Mouse (Mus musculus) B cell, adult 2 months (primary cell): ENCODE measurements around the gene Fes.

Experiments
- DNase-seq, 2 experiments: peaks; one replicate each; pipeline ENCODE4 v3.0.0; 2022

Gene Fes

DNA sequence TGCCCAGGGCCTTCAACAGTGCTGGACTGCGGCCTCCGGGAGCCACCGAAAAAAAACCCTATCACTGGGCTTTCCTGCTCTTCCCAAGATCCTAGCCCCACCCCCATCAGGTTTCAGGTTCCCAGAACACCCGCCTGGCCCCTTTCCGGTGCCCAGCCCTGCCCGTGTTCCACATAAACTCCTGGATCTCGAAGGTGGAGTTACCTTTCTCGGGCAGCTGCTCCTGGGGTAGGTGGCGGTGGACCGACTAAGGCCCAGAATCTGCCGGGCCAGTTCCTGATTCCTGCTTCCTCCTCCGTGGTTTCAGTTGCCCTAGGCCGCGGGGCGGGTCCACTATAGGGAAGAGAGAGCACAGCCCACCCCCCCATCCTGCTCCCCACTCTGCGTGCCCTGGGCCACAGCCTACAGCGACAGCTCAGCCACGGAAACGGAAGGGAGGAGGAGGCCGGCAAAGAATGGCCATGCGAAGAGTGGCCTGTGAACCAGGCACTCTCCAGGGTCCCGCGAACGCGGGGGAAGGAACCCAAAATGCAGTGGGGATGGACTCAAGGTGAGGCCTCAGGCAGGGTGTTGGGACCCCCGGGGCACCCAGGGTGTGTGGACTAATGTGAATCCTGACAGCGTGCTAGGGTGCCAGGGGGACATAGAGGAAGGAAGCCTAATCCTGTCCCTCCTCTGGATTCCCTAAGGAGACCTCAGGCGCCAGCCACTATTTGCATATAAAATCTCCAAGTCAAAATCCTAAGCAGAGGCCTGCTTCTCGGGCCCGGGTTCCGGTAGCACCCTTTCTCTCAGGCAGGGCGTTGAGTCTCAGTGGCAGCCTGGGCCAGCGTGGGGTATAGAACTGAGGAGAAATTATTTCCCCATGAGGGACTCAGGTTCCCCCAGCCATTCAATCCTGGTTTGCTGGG, at the start of gene Fes:
TSS of gene Fes (minus strand) at position 314 of the 911 bp plus-strand sequence.
- DNase-seq: peak; percentile 56 to 61

GRCm38 (mm10) chr7:80436571-80436970, 48.8 kb upstream of the Fes start:
- no peak for DNase-seq

DNA sequence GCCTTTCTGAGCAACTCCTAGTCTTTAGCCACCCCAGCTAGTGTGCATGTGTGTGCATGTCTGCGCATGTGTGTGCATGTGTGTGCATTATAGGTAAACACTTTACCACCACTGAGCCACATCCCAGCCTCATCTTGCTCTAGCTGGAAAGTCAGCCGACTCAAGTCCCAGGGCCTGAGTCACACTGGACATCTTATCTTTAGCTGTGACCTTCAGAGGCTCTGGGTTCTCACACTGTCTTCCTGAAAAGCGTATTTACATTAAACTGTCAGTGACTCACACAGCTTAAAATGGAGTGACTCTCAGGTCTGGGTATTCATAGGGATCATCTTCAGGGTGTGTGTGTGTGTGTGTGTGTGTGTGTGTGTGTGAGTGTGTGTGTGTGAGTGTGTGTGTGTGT, 47.8 kb upstream of the Fes start:
- no peak for DNase-seq

- no peak for DNase-seq
Measured at GRCm38 (mm10) chr7:80429661-80430060, 41.9 kb upstream of the Fes start.

DNA sequence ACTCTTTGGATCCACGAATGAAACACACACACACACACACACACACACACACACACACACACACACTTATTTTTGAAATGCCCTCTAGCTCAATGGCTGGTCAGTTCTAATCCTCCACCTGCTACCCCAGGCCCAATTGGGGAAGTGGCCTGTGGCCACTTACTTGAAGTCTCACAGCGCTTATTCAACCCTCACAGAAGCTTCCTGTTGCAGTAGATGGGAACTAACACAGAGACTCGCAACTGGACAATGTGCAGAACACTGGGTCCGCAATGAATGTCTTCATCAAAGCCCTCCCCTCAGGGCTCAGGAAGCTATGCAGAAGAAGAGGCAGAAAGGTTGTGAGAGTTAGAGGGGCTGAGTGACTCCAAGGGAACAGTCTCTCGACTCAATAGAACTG, 40.0 kb upstream of the Fes start:
- no peak for DNase-seq

DNA sequence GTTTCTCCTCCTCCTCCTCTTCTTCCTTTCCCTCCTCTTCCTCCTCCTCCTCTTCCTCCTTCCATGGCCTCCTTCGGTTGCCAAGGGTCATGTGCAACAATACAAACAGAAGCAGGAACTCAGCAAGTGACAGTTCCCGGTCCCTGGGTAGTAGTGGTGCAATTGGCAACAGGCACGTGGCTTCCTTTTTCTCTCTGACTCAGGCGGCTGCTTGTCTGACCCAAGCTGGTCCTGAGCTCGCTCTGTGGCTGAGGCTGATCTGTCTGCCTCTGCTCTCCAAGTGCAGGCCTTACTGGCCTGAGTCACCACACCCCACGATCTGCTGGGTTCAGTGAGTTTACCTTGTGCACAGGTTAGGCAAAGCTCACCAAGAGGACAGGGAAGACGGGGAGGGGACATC, 38.6 kb upstream of the Fes start:
- DNase-seq: no peak

DNA sequence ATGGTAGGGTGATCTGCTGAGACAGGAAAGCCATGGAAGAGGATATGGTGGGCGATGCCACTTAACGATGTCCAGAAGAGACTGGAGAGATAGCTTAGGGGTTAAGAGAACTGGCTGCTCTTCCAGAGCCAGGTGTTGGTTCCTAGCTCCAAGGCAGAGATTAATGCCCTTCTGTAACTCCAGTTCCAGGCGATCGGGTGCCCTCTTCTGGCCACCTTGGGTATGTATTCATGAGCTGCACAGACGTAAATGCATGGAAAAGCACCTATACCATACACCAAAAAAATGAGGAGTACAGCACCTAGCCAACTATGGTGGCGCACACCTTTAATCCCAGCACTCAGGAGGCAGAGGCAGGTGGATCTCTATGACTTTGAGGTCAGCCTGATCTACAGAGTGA, 37.0 kb upstream of the Fes start:
- peak; percentile 16 to 25 for DNase-seq

GRCm38 (mm10) chr7:80422759-80423480, 35.2 kb upstream of the Fes start:
- DNase-seq: peak; percentile 11 to 14

GRCm38 (mm10) chr7:80421576-80421975, 33.8 kb upstream of the Fes start:
- DNase-seq: no peak

GRCm38 (mm10) chr7:80420586-80420985, 32.8 kb upstream of the Fes start:
- no peak for DNase-seq

DNA sequence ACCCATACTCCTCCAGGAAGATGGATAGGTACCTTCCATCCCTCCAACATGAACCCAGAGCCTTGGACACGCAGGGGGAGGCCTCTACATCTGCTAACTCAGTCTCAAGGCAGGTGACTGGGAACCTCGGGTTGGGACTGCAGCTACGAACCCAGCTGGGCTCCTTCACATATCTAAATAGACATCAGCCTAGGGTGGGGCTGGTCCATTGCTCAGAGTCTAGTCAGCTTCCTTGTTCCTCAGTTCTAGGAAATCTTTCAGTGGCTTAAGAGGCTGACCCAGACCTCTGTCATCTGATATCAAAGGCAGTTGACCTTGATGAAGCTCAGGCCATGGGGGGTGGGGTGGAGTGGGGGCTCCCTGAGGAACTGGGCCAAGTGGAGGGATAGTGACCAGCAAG, 31.5 kb upstream of the Fes start:
- no peak for DNase-seq

- DNase-seq: no peak
Measured at GRCm38 (mm10) chr7:80418036-80418435, 30.3 kb upstream of the Fes start.

DNA sequence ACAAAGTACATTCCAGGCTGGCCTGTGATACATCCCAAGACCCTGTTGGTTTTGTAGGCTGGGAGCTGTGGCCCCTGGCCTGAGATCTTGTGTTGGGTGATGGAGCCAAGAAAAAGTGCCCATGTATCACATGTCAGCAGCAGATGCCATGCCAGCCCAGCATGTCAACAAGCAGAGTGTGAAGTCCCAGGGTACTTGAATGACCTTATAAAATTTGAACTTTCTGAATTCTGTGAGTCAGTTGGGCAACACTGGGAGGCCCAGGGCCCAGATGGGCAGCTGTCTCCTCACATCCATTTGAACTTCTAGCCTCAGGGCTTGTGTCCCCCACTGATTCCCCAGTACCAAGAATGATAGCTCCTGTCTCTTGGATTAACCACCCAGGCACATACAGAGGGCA, 29.9 kb upstream of the Fes start:
- DNase-seq: no peak

GRCm38 (mm10) chr7:80416969-80417368, 29.2 kb upstream of the Fes start:
- DNase-seq: peak in 1 of 2 experiments; percentile 7

DNA sequence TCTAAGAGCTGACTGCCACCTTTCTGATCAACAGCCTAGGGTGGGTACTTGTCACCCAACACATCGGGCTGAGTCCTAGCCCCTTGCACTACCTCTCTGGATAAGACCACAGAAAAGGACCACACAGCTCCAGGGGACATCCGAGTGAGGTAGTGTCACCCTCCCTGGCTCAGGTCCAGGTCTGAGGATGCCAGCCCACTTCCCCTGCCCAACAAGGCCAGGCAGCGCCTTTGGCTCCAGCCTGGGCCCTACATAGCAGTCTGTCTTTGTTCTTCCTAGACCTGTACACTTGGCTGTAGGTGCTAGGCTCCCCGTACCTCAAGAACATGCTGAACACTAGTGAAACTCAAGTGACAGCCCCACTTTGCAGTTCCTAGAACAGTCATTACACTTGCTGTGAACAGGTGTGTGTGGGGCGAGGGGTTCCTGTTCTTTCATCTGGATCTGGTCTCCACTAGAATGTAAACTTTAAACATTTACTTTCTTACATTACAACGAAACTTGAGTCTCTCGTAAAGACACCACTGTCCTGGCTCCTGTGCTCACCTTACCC, 26.6 kb upstream of the Fes start:
- no peak for DNase-seq

DNA sequence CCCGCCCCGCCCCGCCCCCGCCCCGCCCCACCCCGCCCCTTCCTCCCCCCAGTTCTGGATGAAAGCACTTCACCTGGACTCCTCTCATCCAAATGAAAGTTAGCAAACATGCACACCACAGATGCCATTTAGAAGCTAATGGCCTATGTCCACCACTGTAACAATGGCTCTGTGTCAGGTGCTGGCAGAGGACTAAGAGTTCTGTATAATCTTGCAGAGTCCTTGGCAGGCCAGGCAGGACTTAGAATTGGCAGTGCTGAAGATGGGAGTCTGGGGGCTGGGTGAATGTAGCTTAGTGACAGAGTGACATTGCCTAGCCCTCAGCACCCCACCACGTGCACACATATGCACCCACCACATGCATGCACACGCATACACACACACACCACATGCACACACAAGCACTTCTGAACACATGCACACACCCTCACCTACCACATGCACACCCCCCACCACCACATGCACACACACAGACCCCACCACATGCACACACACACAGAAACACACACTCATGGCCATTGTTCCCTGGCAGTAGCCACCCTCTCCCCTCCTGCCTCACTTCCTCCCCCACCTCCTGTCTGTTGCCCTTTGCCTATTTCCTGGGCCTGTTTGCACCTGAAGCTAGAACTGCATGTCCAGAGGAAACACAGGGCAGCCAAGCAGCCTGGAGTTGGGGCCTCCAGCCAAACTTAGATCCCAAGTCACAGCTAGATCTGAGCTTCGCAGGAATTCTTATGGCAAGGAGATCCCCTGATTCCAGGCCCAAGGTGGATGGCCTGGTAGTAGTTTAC, 26.0 kb upstream of the Fes start:
- no peak for DNase-seq

DNA sequence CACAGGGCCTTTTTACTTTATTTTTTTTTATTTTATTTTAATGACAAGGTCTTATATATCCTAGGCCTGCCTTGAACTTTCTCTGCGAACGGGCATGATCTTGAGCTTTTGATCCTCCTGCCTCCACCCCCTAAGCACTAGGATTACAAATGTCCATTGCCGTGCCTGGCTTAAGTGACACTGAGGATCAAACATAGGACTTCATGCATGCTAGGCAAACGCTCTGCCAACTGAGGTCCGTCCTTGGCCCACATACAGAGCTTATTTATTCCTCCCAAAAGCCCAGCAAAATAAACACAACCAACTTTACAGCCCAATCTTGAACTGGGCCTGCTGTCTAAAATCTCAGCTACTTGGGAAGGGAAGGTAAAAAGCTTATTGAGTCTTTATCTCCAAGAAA, 25.0 kb upstream of the Fes start:
- no peak for DNase-seq

DNA sequence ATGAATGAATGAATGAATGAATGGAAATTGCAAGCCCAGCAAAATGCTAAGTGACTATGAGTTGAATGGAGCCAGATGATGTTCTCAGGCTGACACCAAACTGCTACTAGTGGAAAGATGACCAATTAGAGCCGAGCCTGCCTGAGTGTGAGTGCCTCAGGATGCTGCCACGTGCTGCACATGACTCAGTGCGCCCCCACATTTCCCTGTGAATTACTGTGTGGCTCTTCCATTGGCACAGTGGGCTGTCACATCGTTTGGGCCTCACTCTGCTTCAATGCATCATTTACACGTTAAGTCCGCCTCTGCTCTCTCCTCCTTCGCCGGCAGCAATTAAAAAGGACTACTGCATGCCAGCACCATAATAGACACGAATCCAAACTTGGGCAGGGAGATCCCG, 24.5 kb upstream of the Fes start:
- DNase-seq: no peak

- no peak for DNase-seq
Measured at GRCm38 (mm10) chr7:80410380-80410779, 22.6 kb upstream of the Fes start.

GRCm38 (mm10) chr7:80407712-80408111, 20.0 kb upstream of the Fes start:
- DNase-seq: no peak

- DNase-seq: no peak
Measured at GRCm38 (mm10) chr7:80406186-80406585, 18.4 kb upstream of the Fes start.

GRCm38 (mm10) chr7:80405188-80405695, 17.5 kb upstream of the Fes start, which contains the start of gene Furin:
TSS of gene Furin (minus strand) at chr7:80405436.
- DNase-seq: no peak
